Mouse (Mus musculus) lung, postnatal 14 days (tissue): ENCODE measurements around the gene Gfod1.

Experiments
- DNase-seq: peaks from one replicate; pipeline ENCODE4 v3.0.0; 2021

Gfod1 gene

DNA sequence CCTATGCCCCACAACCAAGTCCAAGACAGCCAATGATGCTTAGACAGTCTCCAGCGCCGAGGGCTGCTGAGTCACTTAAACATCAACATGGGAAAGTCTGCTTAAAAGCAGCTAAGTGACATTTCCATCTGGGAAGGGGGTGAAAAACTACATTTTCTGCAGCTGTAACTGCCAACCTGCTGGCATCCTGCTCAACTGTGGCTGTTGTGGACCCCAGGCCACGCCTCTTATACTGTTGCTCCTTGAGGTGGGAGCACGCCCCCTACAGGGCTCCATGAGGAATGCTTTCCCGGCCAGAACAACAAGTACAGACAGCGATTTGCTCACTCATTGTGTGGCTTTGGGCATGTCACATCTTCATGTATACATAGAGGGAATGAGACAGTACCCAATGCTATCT is 106.8 kb downstream of the Gfod1 start:
- DNase-seq: no peak

GRCm38 (mm10) chr13:43196000-43196399 is 108.0 kb downstream of the Gfod1 start:
- peak; percentile 54 for DNase-seq

- DNase-seq: no peak
Observed at GRCm38 (mm10) chr13:43193932-43194331, 110.0 kb downstream of the Gfod1 start.

- DNase-seq: peak; percentile 51
Observed at GRCm38 (mm10) chr13:43193266-43193665, 110.7 kb downstream of the Gfod1 start.

DNA sequence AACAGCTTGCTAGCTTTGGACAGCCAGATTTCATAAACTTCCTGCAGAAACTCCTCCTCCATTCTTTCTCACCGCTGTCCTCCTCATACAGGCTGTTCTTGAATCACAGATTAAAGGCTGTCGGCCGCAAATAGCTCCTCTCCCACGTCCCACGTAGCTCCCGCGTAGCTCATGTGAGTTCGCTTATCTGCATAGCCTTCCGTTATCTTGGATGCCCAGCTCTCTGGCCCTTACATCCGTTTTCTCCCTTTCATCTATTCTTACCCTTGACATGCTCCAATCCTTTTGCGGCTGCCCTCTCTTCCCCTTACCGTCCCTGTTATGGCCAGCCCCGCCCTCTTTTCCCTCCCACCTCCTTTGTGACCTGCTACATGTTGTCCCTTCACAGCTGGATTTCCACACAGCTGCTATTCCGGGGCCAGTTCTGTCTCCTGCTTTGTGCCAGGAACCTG is 112.2 kb downstream of the Gfod1 start:
- peak; percentile 55 for DNase-seq

DNA sequence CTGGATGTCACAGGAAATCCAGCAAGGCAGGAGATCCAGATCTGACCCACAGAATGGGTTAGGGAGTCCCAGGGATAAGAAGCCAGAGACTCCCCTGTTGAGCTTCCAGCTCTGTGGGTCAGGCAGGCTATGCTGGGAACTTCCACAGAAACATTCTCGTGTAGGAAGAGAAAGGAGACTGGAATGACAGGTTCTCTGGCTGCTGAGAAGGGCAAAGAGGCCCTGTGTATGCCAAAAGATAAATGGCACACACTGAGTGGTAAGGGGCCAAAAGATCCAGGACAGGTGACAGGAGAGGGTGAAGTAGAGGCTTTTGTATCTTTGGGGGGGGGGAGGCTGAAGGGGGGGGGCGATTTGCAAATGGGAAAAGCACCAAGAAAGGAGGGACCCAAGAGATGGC is 112.7 kb downstream of the Gfod1 start:
- no peak for DNase-seq

DNA sequence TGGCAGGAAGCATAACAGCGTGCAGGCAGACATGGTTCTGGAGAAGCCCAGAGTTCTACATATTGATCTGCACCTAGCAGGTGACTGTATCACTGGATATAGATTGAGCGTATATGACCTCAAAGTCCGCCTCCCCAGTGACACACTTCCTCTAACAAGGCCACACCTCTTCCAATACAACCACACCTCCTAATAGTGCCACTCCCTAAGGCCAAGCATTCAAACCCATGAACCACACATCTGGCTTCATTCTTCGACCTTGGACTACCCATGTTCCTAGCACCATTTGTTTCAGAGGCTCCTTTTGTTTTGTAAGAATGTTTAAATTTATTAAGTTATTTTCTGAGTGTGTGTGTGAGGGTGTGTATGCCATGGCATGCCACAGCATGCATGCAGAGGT is 116.2 kb downstream of the Gfod1 start:
- no peak for DNase-seq

- no peak for DNase-seq
Observed at GRCm38 (mm10) chr13:43183248-43184055, 120.5 kb downstream of the Gfod1 start.

GRCm38 (mm10) chr13:43182465-43183201 is 121.3 kb downstream of the Gfod1 start:
- peak; percentile 91 for DNase-seq

GRCm38 (mm10) chr13:43181104-43181503 is 122.9 kb downstream of the Gfod1 start:
- no peak for DNase-seq

GRCm38 (mm10) chr13:43177317-43177716 is 126.7 kb downstream of the Gfod1 start:
- DNase-seq: no peak

DNA sequence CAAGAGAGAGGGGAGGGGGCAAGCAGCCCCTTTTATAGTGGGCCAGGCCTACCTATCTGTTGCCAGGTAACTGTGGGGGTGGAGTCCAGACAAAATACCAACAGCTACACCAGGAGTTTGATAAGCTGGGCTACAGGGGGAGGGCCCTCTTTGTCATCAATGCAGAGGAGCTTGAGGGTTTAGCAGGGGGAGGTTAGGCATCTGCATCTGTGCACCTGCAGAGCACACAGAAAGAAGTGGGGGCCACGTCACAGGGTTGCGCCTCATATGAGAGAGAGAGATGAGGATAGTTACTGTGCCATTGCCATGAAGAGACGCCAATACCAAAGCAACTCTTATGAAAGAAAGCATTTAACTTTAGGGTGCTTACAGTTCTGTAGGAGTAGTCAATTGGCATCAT is 127.3 kb downstream of the Gfod1 start:
- no peak for DNase-seq

DNA sequence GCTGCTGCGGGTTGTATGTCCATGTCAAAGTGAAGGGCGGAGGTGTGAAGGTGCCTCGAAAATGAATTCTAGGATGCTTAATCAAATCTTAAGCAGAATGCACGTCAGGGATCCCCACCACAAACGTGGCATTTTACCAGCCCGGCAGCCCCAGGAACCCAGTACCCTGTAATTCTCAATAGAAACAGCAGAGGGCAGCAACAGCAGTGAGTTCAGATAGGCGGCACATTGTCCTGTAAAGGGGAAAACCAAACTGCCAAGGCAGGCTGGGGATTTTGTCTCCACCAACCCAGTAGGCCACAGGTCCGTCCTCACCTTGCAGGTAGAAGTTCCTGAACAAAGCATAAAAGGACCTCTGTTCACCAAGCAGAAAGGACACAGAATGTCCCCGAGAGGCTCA is 130.7 kb downstream of the Gfod1 start:
- peak; percentile 84 for DNase-seq

DNA sequence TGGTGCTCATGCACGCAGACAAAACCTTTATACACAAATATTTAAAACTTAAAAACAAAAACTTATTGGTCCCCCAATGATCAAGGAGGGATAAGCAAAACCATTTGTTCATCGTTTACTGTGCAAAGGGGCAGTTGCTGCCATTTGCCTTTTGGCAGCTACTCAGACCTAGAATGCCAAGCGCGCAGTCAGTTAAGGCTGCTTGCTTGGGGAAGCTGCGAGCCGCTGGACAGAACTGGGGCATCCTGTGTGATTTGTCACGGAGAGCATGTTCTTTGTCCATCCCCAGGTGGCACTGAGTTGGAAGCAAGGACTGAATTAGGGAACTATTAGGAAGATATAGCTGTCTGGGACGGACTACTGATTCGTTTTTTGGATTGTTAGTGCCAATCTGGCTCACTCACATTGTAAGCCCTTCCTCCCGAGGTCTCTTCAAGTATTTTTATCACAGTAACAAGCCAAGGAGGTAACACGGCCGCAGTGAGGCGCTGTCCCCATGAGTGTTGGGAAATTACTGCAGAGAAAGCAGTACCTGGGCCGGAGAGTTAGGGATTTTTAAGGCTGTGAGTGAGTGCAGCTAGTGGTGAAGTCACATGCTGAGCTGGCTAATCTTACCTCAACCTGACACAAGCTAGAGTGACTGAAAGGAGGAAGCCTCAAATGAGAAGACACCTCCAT is 131.8 kb downstream of the Gfod1 start:
- DNase-seq: no peak

GRCm38 (mm10) chr13:43171020-43171710 is 132.8 kb downstream of the Gfod1 start, which contains the start of gene Tbc1d7:
TSS of gene Tbc1d7 (minus strand) at chr13:43171501.
- peak; percentile 99 for DNase-seq

DNA sequence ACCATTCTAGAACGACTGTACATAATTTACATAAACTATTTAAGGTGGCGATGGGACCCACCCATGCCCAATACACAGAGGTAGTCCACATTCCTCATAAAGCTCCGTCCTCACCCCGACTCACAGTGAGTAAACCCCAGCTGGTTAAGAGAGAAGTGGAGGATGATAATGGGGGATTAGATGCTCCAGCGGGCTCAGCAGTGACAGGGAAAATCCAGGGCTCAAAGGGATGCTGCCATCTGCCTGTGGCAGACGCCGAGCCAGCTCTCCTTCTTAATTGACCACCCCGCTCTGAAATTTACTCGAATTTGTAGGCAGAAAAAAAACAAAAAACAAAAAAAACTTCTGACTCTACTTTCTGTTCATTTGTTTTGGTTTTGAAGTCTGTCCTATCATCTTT is 136.3 kb downstream of the Gfod1 start:
- DNase-seq: no peak

GRCm38 (mm10) chr13:43159429-43159828 is 144.5 kb downstream of the Gfod1 start:
- DNase-seq: peak; percentile 13

- no peak for DNase-seq
Observed at GRCm38 (mm10) chr13:43158281-43158680, 145.7 kb downstream of the Gfod1 start.

DNA sequence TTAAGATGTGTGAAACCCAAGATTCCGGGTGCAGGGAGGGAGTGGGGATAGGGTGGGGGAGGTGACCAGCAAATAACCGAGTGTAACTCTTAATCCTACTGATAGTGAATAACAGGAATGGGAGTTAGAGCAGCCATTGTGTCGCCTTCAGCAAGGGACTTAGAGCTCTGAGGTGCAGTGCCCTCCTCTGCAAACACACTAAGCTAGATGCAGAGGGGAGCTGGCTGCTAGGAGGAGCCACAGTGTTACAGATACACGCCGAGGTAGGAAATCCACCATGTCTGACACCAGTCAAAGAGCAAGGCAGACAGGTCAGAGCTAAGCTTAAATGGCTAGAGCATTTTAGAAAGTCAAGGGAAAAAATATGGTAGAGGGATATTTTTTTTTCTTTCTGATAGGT is 146.6 kb downstream of the Gfod1 start:
- DNase-seq: no peak

DNA sequence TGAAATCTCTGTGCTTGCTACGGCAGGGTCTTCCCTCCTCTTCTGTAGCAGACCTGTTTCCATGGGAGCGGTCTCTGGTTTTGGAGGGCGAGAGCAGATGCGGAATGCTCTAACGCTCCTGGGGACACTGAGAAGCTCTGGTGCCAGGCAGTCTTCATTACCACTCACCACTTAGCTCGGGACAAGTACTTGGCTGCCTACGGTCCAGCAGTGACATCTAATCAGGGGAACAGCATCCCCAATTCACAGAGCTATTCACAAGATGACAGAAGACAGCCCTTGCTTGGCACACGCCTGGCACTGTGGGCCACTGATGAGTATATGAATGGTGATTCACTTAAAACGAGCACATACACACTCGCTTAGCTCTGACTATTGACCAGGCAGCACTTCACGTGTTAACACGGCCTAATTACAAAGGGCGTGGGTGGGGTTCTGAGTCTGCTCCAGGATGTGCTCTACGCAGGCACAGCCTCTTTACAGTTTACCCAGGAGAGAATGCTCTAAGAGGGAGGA is 151.9 kb downstream of the Gfod1 start:
- DNase-seq: no peak

- DNase-seq: no peak
Observed at GRCm38 (mm10) chr13:43149661-43150060, 154.3 kb downstream of the Gfod1 start.

- no peak for DNase-seq
Observed at GRCm38 (mm10) chr13:43148692-43149091, 155.3 kb downstream of the Gfod1 start.
